Mouse (Mus musculus): ENCODE results near the gene Serpinb12. TPM values are rescaled to one million over a fixed set of nuclear protein-coding genes. Genes with fewer than 3 reads are reported as not detected.

The Serpinb12 gene
- polyA plus RNA-seq (2015; fragmentation: Illumina TruSeq; extraction: RNeasy Lipid Tissue Mini Kit (QIAGEN cat#74804); ENCODE audit: low read depth, low replicate concordance) = not detected

GRCm38 (mm10) chr1:106934265-106934664 is at the start of gene Serpinb12:
Serpinb12 (plus strand) TSS chr1:106934449.

GRCm38 (mm10) chr1:106980684-106981083 is 46.4 kb downstream of the Serpinb12 start, which contains the start of gene Serpinb13:
Serpinb13 (plus strand) TSS chr1:106980984.

Other genes with a start within 250 kb of the Serpinb12 start
- gene Bcl2, start 220.2 kb upstream of the Serpinb12 start, polyA plus RNA-seq (2015; fragmentation: Illumina TruSeq; extraction: RNeasy Lipid Tissue Mini Kit (QIAGEN cat#74804); ENCODE audit: low read depth, low replicate concordance) = 10.0 TPM
- gene Kdsr, start 174.7 kb upstream of the Serpinb12 start, polyA plus RNA-seq (2015; fragmentation: Illumina TruSeq; extraction: RNeasy Lipid Tissue Mini Kit (QIAGEN cat#74804); ENCODE audit: low read depth, low replicate concordance) = 14.3 TPM
- gene Vps4b, start 137.7 kb upstream of the Serpinb12 start, polyA plus RNA-seq (2015; fragmentation: Illumina TruSeq; extraction: RNeasy Lipid Tissue Mini Kit (QIAGEN cat#74804); ENCODE audit: low read depth, low replicate concordance) = 38.4 TPM
- gene Serpinb5, start 73.3 kb upstream of the Serpinb12 start, polyA plus RNA-seq (2015; fragmentation: Illumina TruSeq; extraction: RNeasy Lipid Tissue Mini Kit (QIAGEN cat#74804); ENCODE audit: low read depth, low replicate concordance) = not detected
- not detected for gene Serpinb13, start 46.5 kb downstream of the Serpinb12 start, polyA plus RNA-seq (2015; fragmentation: Illumina TruSeq; extraction: RNeasy Lipid Tissue Mini Kit (QIAGEN cat#74804); ENCODE audit: low read depth, low replicate concordance)
- gene Serpinb3a, start 117.9 kb downstream of the Serpinb12 start, polyA plus RNA-seq (2015; fragmentation: Illumina TruSeq; extraction: RNeasy Lipid Tissue Mini Kit (QIAGEN cat#74804); ENCODE audit: low read depth, low replicate concordance) = not detected
- gene Serpinb3d, start 149.1 kb downstream of the Serpinb12 start, polyA plus RNA-seq (2015; fragmentation: Illumina TruSeq; extraction: RNeasy Lipid Tissue Mini Kit (QIAGEN cat#74804); ENCODE audit: low read depth, low replicate concordance) = not detected

Measured in brain, adult 10 weeks (tissue).